Mouse (Mus musculus) hindbrain, embryonic 11.5 days (tissue): ENCODE results near the gene Plg. TPM values are rescaled to one million over a fixed set of nuclear protein-coding genes. Genes with fewer than 3 reads are reported as not detected.

Source experiments
- ATAC-seq: fragments of 200-750 bp; cut with Nextera tagmentation; 2 replicates; pipeline ENCODE4 v1.8.0; 2017; ENCODE audit warnings: mild to moderate bottlenecking, moderate TSS enrichment, moderate library complexity; ENCODE audit not compliant: low FRiP score
- DNase-seq: peaks from one replicate; pipeline ENCODE4 v3.0.0-alpha.2; 2015; ENCODE audit warnings: low spot score
- H3K27ac ChIP-seq: fragments of 300-500 bp; sonication (generic); 2 replicates; pipeline ENCODE4 v1.5.1; 2014; ENCODE audit warnings: mild to moderate bottlenecking, low read depth, low read length
- H3K27me3 ChIP-seq: fragments of 300-500 bp; sonication (generic); 2 replicates; pipeline ENCODE4 v1.6.1; 2014; ENCODE audit warnings: mild to moderate bottlenecking, low read length, moderate library complexity, mixed read lengths; ENCODE audit not compliant: control insufficient read depth, insufficient read depth
- H3K36me3 ChIP-seq: fragments of 300-500 bp; sonication (generic); 2 replicates; pipeline ENCODE4 v1.6.1; 2014; ENCODE audit warnings: mild to moderate bottlenecking, low read length, moderate library complexity, mixed read lengths; ENCODE audit not compliant: control insufficient read depth, insufficient read depth
- H3K4me1 ChIP-seq: fragments of 300-500 bp; sonication (generic); replicated peaks from 2 replicates; pipeline ENCODE4 v1.6.1; 2014; ENCODE audit warnings: low read length, mixed read lengths; ENCODE audit not compliant: control insufficient read depth, insufficient read depth
- H3K4me2 ChIP-seq: fragments of 300-500 bp; sonication (generic); replicated peaks from 2 replicates; pipeline ENCODE4 v1.6.1; 2014; ENCODE audit warnings: mild to moderate bottlenecking, low read depth, low read length
- H3K4me3 ChIP-seq: fragments of 300-500 bp; sonication (generic); 2 replicates; pipeline ENCODE4 v1.5.1; 2014; ENCODE audit warnings: low read depth, low read length
- H3K9ac ChIP-seq: fragments of 300-500 bp; sonication (generic); 2 replicates; pipeline ENCODE4 v1.6.1; 2014; ENCODE audit warnings: low read depth, low read length
- H3K9me3 ChIP-seq: fragments of 300-500 bp; sonication (generic); 2 replicates; pipeline ENCODE4 v1.6.1; 2016; ENCODE audit warnings: low read length; ENCODE audit not compliant: control insufficient read depth
- WGBS: fragments of 180-500 bp; shearing (Covaris S2); extraction: QIAGEN DNeasy Blood & Tissue Kit; methylation state at CpG from one replicate; pipeline ENCODE4 v1.1.7; 2014; 5-methylcytosine and 5-hydroxymethylcytosine counted together
- polyA plus RNA-seq: library from polyadenylated mRNA; unstranded; fragments of >200 nt; fragmentation: Nextera tagmentation; extraction: Ambion mirVana; gene quantifications from 2 replicates; pipeline ENCODE4 v1.2.1, GENCODE M21; 2014

Plg gene
- not detected in 2 replicates for polyA plus RNA-seq

- H3K27me3 ChIP-seq = no peaks in the 10 kb centered on the region
- no peaks in the 10 kb centered on the region for H3K9me3 ChIP-seq
- H3K27ac ChIP-seq = no peak within 1 kb of the TSS
- no peak within 1 kb of the TSS for H3K4me3 ChIP-seq
- no peaks in the 10 kb centered on the region for H3K4me1 ChIP-seq
- H3K9ac ChIP-seq = no peak within 1 kb of the TSS
- ATAC-seq (no peak), DNase-seq (no peak)
- no peaks in the 10 kb centered on the region for H3K36me3 ChIP-seq
- 86% methylated on average over 11 of the region's 11 CpGs for WGBS
- H3K4me2 ChIP-seq = no peak within 1 kb of the TSS
Measured at GRCm38 (mm10) chr17:12377981-12378705, at the start of gene Plg. Gene Plg, plus strand, starts transcription at chr17:12378608.

GRCm38 (mm10) chr17:12335115-12335514 lies 43.3 kb upstream of the Plg start:
- Histone ChIP-seq H3K4me2 (no peak overlapping the region), H3K4me1 (no peaks in the 10 kb centered on the region), H3K36me3 (no peaks in the 10 kb centered on the region), H3K9me3 (no peaks in the 10 kb centered on the region), H3K27me3 (no peaks in the 10 kb centered on the region), H3K27ac (no peak overlapping the region), H3K9ac (no peak overlapping the region), H3K4me3 (no peak overlapping the region)
- 73% methylated on average over 6 of the region's 6 CpGs for WGBS
- ATAC-seq (no peak), DNase-seq (no peak)

GRCm38 (mm10) chr17:12336073-12336868 lies 42.1 kb upstream of the Plg start:
- ATAC-seq = no peak
- Histone ChIP-seq H3K36me3 (no peaks in the 10 kb centered on the region), H3K27ac (no peak overlapping the region), H3K4me3 (no peak overlapping the region), H3K27me3 (no peaks in the 10 kb centered on the region), H3K4me2 (no peak overlapping the region), H3K4me1 (no peaks in the 10 kb centered on the region), H3K9me3 (no peaks in the 10 kb centered on the region), H3K9ac (no peak overlapping the region)
- 86% methylated on average over 19 of the region's 19 CpGs for WGBS
- no peak for DNase-seq

- Histone ChIP-seq H3K36me3 (no peaks in the 10 kb centered on the region), H3K27ac (no peak overlapping the region), H3K4me2 (no peak overlapping the region), H3K9me3 (no peaks in the 10 kb centered on the region), H3K4me3 (no peak overlapping the region), H3K9ac (no peak overlapping the region), H3K27me3 (no peaks in the 10 kb centered on the region), H3K4me1 (no peaks in the 10 kb centered on the region)
- 94% methylated on average over 4 of the region's 4 CpGs for WGBS
- ATAC-seq = no peak
- no peak for DNase-seq
Measured at GRCm38 (mm10) chr17:12337156-12337555, 41.3 kb upstream of the Plg start.

GRCm38 (mm10) chr17:12343702-12344376 lies 34.6 kb upstream of the Plg start:
- Histone ChIP-seq H3K9me3 (no peaks in the 10 kb centered on the region), H3K9ac (no peak overlapping the region), H3K4me2 (no peak overlapping the region), H3K4me3 (no peak overlapping the region), H3K4me1 (no peaks in the 10 kb centered on the region), H3K36me3 (no peaks in the 10 kb centered on the region), H3K27me3 (no peaks in the 10 kb centered on the region), H3K27ac (no peak overlapping the region)
- DNase-seq (no peak), ATAC-seq (no peak)
- 81% methylated on average over 9 of the region's 9 CpGs for WGBS

- ATAC-seq = no peak
- H3K4me3 ChIP-seq = no peak overlapping the region
- H3K27ac ChIP-seq = no peak overlapping the region
- 90% methylated on average over 1 of the region's 1 CpGs for WGBS
- no peaks in the 10 kb centered on the region for H3K4me1 ChIP-seq
- no peak for DNase-seq
- no peaks in the 10 kb centered on the region for H3K27me3 ChIP-seq
- no peaks in the 10 kb centered on the region for H3K9me3 ChIP-seq
- H3K9ac ChIP-seq = no peak overlapping the region
- no peak overlapping the region for H3K4me2 ChIP-seq
- H3K36me3 ChIP-seq = no peaks in the 10 kb centered on the region
Measured at GRCm38 (mm10) chr17:12347462-12347861, 30.9 kb upstream of the Plg start.

- no peaks in the 10 kb centered on the region for H3K4me1 ChIP-seq
- no peak for ATAC-seq
- DNase-seq = no peak
- no peak overlapping the region for H3K9ac ChIP-seq
- no peaks in the 10 kb centered on the region for H3K9me3 ChIP-seq
- WGBS = 82% methylated on average over 6 of the region's 6 CpGs
- H3K27me3 ChIP-seq = no peaks in the 10 kb centered on the region
- no peak overlapping the region for H3K4me2 ChIP-seq
- no peaks in the 10 kb centered on the region for H3K36me3 ChIP-seq
- no peak overlapping the region for H3K27ac ChIP-seq
- no peak overlapping the region for H3K4me3 ChIP-seq
Measured at GRCm38 (mm10) chr17:12351564-12351963, 26.8 kb upstream of the Plg start.

GRCm38 (mm10) chr17:12352781-12353180 lies 25.6 kb upstream of the Plg start:
- no peaks in the 10 kb centered on the region for H3K9me3 ChIP-seq
- DNase-seq = no peak
- H3K4me2 ChIP-seq = no peak overlapping the region
- H3K27me3 ChIP-seq = no peaks in the 10 kb centered on the region
- WGBS = 60% methylated on average over 1 of the region's 1 CpGs
- no peak overlapping the region for H3K9ac ChIP-seq
- no peaks in the 10 kb centered on the region for H3K36me3 ChIP-seq
- no peak overlapping the region for H3K27ac ChIP-seq
- no peaks in the 10 kb centered on the region for H3K4me1 ChIP-seq
- no peak for ATAC-seq
- no peak overlapping the region for H3K4me3 ChIP-seq
